Mouse (Mus musculus): Measurements from ENCODE around the gene Fa2h.
A peak's percentile ranks its signal among the peaks of the same experiment; 100 is the strongest.

Gene Fa2h

DNA sequence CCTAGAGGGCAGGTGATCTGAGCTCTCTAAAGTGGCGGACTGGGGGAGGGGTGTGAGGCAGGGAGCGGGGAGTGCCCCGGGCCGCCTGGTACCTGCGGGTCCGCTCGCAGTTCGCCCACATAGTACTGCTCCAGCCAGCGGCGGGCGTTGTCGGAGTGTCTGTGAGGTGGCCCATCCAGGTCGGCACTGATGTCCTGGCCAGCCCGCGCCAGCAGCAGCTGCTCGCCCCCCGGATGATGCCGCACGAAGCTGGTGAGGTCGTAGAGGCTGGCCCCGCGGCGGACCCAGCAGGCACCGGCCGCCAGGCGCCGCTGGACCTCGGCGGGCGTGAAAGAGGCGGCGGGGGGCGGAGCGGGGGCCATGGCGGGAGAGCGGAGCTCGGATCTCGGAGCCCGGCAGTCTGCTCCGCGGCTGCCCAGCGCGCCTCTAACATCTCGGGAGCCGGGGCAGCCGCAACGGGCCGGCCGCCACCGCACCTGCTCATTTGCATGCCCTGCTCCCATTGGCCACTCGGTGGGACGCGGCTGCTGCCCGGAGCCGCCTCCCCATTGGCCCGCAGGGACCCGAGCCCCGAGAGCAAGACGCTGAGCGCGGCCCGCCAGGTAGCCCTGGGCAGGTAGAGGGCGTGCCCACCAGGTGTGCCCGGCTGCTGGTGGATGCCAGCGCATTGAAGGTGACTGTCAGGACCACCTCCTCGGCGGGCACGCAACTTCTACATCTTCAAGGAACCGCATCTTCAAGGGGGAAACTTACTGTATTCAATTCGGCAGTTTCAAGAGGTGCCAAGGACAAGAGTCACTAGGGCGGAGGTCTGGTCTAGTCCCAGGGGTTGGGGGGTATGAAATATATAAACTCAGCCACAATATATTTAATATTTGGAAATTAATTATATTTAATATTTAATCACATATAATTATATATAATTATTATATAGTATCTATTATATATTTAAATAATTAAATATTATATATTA, at the start of gene Fa2h:
TSS of gene Fa2h (minus strand) at position 434 of the 973 bp plus-strand sequence.
- peak; percentile 79 for DNase-seq

DNA sequence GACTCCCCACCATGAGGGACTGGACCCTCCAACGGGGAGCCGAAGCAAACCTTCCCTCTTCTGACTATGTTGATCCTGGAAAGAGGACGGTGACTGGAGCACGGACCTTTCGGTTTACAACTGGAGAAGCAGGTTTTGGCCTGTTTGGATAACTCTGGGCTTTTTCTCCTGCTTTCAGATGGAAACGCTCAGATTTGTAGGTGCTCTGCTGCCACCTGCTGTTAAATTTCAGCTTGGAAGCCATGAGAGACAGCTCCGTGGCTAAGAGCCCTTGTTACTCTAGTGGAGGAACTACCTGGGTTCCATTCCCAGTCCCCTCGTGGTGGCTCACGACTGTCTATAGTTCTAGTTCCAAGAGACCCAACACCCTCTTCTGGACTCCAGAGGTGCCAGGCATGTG, 45.6 kb upstream of the Fa2h start:
- peak; percentile 82 for DNase-seq

DNA sequence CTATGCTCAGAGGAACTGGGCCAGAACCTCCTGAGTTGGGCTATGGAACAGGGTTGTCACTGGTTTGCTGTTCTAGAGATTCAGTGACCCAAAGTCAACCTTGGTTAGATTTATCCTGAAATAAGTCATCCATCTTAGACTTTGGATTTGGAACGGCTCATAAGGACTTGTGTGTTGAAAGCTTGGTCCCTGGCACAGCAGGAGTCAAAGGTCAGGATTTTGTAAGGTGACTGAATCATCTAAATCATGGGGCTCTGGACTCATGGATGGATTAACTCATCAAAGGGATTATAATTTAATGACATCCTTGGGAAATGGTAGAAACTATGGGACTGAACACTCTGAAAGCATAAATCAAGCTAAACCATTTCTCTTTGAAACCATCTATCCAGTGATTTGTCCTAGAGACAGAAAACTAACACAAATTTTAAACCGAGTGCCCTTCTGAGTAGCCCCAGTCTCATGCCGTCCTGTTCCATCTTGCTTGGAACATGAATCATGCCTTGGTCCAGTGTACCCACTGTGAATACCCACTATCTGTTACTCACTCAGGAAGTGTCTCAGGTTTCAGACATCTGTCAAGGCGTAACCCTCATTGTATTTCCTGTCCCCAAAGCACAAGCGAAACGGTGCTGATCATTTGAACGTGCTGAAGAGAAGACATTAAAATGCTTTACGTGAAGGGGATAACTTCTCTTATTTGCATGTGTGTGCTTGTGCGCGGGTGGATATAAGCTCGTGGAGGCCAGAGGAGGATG, 41.6 kb upstream of the Fa2h start:
- no peak for DNase-seq

DNA sequence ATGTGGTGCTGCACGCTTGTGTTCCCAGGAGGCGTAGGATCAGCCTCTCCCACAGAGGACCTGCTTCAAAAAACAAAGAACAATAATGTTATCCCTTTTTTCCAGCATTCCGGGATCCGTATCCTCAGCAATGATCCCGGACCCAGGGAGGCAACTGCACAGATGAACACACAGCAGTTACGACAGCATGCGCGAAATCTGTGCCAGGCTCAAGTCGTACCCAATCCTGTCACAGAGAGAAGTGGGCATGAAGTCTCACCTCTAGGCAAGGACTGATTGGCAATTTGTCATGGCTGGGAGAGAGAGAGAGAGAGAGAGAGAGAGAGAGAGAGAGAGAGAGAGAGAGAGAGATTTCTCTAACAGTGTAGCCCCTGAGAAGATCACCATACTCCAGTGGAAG, 31.0 kb upstream of the Fa2h start:
- DNase-seq, result no peak

DNA sequence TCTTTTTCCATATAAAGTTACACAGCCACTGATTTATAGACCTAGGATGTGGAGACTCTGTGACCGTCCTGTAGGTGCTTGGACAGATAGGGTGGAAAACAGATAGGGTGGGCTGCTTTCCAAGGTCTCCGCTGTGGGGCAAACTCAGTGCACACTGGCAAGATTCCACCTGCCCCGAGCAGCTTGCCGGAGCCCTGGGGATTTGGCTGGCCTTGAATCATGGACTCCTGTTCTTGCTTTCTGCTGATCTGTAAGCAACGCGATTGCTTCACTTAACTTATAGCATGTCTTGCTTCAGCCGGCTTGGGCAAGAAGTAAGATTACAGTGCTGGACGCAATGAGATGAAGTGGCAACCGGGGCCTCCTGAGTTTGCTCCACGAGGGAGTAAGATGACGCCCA, 30.6 kb upstream of the Fa2h start:
- DNase-seq, result no peak

DNA sequence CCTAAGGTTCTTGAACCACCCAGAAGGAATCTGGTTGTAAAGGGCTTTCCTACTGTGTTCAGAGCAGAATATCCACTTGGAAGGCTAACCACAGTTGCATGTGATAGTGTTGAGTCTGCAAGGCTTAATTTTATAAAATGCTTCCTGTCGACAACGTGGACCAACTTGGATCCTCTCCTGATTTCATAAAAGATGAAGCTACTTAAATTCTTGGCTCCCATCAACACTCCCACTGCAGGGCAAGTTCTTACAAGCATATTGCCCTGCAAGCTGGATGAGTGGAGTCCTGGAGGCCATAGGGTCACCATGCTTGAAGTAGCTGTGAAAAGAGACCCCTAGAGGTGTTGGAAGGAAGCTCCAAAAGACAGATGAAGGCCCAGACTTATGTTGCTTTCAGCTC, 29.0 kb upstream of the Fa2h start:
- no peak for DNase-seq

DNA sequence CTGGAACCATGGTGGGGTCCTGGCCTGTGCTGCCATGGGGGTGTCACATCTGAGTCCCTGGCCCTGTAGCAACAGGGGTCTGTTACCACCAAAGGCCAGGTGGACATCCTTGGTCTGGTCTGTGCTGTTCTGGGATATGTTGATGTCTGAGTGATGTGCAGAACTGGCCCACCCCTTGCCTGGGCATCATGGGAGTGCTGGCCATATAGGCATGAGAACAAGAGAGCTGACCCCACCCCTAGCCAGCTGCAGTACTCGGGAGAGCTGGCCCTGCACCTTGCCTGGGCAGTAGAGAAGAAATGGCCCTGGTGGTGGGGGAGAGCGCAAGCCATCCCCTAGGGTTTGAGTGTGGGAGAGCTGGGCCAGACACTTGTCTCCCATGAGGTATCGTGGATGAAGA, 25.5 kb upstream of the Fa2h start:
- no peak for DNase-seq

DNA sequence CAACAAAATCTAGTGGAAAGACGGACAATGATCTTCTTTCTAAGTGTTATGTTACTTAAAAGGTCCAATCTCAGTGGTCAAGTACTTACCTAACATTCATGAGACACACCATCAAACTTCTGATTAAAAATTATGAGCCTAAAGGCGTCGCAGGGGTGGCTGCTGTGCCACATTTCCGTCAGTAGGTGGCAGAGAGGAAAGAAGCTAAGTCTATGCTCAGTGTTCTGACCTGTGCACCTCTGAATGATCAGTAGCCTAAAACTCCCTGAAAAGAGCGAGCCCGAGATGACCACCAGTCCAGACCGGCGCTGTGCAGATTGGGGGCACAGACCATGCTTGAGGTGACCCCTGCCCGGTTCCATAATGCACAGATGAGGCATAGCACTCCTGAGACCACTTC, 25.0 kb upstream of the Fa2h start:
- peak; percentile 38 for DNase-seq

DNA sequence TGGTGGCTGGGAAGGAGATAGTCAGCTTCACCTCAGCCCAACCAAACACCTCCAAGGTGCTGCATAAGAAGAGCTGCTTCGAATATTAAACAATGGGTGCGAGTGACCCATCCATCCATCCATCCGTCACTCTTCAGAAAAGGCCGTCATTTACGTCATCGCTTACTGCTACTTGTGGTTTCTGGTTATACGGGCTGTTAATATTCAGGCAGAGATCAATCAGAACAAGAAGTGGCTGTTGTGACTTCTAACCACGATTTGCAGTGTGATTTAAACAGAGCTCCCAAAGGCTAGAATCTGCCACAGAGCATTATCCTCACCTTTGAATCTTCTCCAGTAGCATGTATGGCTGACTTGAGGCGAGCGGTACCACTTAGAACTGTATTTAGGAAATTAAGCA, 23.6 kb upstream of the Fa2h start:
- DNase-seq, result no peak

DNA sequence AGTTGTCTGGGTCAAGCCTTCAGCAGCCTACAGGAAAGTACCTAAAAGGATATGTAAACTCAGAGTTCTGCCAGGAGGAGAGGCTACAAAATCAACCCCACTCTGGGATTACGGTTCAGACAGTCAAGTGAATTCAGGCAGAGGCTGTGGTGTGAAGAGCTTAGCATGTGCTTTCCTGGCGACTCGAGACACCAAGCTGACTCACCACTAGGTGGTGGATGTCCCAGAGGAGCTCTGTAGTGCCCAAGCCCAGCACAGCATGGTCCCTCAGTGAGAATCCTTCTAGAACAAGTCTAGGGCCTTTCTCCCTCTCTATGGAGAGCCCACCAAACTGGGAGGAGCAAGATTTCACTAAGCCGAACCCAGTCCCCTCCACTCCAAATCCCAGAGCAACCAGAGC, 9.8 kb upstream of the Fa2h start:
- peak; percentile 29 for DNase-seq

DNA sequence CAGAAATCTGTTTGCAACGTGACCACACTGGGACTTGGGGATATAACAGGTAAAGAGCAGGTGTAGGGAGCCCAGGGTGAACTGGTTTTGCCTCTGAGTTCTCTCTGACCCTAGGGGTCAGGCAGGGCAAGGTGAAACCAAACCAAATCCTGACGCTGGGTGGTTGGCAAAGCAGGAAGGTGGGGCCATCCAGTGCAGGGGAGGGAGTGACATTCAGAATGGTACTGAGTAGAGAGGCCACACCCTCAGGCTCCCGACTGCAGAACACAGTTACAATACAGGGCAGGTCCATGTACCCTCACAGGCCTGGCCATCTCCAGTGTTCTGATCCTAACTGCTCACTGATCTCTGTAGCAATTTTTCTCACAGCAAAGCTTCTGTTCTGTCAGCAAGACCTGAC, 2.4 kb downstream of the Fa2h start:
- DNase-seq, result no peak

DNA sequence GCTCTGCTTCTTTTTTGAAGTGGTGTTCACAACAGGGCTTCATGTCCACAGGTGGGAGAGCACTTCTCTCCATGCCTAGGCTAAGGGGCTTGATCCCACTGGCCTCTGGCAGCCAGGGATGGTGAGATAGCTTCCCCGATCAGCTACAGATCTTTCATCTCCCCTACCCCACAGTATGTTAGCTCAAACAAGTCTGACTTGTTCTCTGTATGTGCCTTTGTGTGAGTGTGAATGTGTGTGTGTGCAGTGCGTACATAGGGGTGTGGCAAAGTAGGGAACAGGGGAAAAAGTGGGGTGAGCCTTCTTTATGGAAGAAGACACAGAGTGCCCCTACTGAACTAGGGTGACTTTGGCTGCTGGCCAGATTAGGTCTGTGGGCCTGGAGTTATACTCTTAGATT, 2.8 kb downstream of the Fa2h start:
- DNase-seq, result no peak

DNA sequence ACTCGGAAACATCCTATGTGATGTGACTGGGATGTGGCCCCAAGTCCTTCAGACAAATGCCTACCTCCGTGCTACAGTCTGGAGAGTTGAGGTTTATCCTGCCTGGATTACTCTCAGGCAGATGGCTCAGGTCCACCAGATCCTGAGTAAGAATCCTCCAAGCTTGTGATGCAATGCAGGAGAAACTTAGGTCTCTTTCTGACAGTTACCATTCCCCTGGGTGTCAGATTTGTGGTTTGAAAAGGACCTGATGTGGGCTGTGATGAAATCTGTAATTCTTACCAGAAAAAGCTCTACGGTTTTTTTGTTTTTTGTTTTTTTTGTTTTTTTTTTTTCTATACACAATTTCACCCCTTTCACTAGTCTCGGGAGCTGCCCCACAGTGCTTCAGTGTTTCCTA, 4.0 kb downstream of the Fa2h start:
- no peak for DNase-seq

DNA sequence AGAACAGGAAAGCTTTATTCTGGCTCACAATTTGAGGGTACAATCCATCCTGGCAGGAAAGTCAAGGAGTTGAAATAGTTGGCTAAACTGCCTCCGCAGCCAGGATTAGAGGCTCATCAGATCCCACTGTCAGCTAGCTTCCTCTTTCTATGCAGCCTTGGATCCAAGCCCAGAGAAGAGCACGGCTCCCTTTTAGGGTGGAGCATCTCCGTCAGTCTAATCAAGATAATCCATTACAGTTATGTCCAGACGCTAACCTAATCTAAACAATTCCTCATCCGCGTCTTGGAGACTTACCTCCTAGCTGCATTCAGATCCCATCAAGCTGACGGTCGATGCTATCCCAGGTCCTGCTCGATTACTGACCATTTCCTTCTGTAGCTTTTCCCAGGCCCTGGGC, 7.7 kb downstream of the Fa2h start:
- DNase-seq, result peak; percentile 56

DNA sequence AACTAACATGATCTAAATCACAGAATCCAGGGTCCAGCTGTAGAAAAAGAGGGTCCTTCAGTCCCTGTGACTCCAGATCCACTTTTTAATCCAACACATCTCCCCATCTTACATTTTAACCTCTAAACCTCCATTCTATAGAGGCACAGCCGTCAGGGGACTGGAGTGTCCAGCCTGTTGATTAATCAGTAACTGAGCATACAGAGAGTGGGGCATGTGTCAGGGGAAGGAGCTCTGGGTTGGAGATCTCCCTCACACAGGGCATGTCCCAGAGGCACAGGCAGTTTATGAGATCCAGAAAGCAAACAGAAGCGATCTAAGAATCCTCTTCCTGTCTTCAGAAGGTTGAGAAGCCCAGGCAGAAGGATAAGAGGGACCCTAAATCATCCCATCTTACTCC, 9.0 kb downstream of the Fa2h start:
- no peak for DNase-seq

DNA sequence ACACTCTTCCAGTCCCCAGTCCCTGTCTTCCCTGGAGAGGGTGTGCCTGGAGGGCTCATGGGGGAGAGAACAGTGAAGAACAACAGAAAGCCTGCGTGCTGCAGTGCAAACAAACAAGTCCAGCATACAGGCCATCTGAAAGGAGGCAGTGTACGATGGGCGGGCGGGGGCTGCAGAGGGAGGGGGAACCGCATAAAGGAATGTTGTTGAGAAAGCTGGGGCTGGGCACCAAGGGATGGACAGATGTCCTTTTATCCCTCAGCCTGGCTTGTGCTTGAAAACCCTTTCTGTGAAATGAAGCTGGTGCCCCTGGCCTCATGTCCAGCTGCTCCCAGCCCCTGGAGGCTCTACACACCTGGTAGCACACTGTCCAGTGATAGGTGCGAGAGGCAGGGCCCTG, 18.4 kb downstream of the Fa2h start:
- no peak for DNase-seq

DNA sequence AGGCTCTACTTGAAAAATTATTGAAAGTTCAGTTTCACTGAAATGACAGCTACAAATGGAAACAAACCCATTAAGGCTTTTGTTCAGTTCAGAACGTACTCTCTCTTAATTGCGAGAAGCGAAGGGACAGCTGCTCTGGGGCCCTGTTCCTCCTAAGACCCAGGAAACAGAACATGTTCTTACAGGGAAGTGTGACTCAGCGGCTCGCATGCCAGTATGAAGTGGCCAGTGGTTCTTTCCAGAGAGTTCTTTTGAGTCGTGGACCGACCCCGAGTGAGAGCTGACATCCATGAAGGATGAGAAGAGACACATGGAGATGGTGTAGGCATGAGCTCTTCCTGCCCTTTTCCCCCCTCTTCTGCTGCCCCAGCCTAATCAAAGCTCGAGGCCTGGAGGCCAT, 23.9 kb downstream of the Fa2h start:
- no peak for DNase-seq

DNA sequence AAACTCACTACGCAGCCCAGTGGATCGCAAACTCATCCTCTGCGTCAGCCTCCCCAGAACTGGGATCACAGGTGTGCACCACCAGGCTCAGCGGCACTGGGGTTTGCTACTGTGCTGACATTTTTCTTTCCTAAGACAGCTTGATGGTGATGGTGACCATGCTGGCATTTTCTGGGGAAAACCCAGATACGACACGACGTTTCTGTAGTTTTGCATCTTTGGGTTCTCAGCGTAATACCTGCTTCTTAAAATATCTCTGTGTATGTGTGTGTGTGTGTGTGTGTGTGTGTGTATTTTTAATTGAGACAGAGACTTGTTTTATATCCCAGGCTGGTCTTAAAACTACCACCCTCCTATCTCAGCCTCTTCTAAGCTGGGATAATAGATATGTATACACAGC, 26.3 kb downstream of the Fa2h start:
- no peak for DNase-seq

DNA sequence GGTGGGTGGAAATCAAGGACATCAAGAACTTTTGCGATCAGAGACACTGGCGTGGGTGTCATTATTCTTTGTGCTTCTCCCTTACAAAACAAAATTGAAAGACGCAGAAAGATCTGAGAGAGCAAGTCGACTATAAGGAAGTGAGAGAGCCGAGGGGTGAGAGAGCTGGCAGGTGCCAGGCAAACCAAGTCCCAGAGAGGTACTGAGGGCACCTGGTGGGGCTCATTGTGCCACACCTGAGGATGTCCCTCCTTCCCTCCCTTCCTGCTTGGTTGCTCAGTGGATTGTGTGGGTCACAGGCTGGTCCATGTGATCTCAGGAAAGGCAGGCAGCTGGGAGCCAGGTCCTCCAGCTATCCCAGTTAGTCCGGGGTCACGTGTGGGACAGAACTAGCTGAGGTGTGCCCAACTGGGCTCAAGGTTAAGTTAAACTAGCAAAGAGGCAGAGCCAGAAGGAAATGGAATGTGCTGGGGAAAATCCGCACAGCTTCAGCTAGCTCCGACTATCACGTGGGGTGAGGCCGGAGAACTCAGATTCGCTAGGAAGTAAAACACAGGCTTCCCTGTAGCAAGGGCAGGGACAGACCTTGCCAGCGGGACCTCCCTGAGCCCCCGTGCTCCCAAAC, 26.9 kb downstream of the Fa2h start:
- DNase-seq, result no peak

DNA sequence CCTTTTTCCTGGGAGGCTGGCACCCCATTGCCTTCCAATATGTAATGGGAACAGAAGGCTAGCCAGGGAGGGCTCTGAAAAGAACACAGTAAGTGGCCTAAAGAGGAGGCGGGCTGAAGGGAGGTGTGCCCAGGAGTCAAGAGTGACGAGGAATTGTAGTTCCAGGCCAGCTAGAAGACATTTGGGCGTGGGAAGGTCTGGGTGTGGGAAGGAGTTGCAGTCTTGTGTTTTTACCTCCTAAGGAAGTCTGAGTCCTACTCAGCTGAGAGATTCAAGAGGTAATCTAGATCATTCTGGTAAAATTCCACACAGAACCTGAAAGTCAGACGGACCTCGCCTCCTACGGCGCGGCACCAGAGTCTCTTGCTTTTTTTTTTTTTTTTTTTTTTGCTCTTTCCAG, 30.1 kb downstream of the Fa2h start:
- DNase-seq, result no peak

DNA sequence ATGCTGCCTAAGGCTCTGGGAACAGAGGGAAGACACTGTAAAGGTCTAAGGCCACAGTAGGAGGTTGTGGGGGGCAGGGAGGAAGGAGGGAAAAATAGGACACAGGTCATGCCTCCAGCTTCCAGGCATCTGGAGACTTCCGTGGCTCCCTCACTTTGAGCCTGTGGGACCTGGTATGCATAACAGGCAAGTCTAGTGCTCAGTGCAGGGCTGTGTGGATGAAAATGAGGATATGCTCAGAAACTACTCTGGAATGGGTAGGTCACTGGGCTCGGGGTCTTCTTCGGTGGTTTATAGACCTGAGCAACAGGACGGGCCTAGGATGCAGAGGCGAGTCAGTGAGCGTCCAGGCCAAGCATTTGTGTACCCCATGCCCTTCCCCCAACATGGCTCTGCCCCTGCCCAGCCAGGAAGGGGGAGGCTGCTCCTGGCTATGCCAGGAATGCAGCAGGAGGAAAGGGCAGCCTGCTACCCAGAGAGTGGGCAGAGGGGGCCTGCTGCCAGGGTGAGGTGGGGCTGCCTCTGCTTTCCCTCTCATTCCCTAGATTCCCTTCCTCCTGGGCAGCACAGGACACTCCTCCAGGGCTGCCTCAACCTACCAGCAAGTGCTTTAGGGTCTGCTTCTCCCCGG, 32.9 kb downstream of the Fa2h start:
- peak; percentile 5 for DNase-seq

DNA sequence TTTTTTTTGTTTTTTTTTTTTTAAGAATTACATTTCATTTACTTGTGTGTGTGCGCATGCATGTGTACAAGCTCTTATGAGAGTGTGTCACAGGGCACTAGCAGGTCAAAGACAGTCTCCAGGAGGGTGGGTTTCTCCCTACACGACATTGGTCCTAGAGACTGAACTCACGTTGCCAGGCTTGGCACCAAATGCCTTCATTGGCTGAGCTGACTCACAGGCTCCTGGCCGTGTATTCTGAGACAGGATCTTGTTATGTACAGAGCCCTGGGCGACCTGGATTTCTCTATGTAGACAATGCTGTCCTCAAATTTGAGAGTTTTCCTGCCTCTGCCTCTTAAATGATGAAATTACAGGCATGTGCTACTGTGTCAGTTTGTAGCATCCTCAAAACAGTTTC, 33.7 kb downstream of the Fa2h start:
- no peak for DNase-seq

DNA sequence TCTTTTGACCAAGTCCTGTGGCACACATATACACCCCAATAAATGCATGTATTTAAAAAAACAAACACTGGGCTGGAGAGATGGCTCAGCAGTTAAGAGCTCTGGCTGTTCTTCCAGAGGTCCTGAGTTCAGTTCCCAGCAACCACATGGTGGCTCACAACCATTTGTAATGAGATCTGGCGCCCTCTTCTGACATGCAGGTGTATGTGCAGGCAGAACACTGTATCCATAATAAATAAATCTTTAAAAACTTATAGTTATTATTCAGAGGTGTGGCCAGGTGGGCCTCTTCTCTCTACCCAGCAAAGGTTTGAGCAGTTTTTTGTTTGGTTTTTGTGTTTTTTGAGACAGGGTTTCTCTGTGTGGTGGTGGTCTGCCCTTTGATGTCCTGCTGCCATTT, 34.7 kb downstream of the Fa2h start:
- DNase-seq, result no peak

Measured in lung, postnatal 10 days (tissue).